Mouse (Mus musculus) frontal cortex, postnatal 14 days (tissue): ENCODE results near the gene Myo1b.

Experiments used
- DNase-seq, 2 experiments: peaks; one replicate each; pipeline ENCODE4 v3.0.0; 2022; ENCODE audit warnings: low spot score in 2 of 2

The Myo1b gene

GRCm38 (mm10) chr1:51734721-51735120, 181.2 kb downstream of the Myo1b start:
- no peak for DNase-seq

DNA sequence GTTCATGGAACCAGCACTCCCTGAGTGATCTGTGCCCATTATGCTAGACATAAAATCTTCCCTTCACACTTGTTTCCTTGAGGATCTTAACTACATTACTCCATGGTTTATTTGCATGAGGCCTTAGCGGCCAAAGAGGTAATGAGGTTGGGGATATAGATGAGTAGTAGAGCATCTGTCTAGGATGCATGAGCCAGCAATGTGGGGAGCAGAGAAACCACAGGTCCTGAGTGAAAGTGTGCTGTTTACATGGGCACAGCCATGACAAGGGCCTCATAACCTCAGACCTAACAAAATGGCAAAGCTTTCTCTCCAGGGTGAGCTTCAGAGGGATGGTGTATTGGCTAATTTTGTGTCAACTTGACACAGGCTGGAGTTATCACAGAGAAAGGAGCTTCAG, 186.5 kb downstream of the Myo1b start:
- DNase-seq = no peak

DNA sequence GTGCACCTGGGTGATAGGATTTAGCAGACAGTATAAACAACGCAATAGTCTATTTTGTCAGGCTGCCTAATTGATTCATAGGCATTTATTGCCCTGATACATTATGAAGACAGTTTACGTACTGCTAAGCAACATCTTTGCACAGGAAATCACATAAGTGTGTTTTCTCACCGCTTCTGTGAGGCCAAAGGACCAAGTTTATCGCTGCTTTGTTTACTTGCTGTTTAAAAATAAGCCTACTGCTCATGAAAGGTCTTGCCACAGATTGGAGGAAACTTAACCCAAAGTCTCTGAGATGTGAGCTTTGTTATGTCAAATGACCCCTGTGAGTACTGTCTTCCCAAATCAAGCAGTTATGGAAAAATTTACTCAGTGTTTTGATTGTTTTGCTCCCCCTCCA, 187.1 kb downstream of the Myo1b start:
- no peak for DNase-seq

DNA sequence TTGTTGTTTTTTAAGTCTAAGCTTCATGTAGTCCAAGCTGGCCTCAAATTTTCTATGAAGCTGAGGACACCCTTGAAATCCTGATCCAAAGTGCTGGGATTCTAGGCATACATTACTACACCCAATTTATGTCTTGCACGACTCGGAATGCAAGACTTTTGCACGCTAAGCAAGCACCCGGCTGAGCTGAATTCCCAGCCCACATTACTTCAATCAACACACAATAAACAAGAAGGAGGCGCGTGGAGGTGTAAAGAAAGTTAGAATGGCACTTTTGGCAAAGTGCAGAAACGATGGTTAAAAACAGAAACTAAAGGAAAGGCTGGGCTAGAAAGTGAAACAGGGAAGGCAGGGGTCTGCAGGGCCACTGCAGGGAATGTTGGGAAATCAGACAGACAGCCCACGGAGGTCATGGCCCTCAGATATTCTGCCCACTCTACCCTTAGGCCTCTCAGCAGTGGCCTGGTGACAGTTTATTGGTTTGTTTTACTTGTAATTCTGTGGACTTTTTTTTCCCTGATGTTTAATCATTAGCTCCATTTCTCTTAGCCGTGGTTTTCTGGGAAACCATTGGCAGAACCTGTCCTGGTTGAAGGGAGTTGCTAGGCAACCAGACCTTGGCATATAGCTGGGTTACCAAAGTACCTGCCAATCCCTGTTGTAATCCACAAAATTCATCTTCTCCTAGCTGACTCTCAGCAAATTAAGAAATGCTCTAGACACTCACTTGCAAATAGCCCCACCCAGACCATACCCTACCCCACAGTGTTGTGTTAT, 195.8 kb downstream of the Myo1b start:
- no peak for DNase-seq

- no peak for DNase-seq
These were observed 205.0 kb downstream of the Myo1b start for GRCm38 (mm10) chr1:51710831-51711230.

- DNase-seq = no peak
These were observed 209.8 kb downstream of the Myo1b start for GRCm38 (mm10) chr1:51706106-51706505.

DNA sequence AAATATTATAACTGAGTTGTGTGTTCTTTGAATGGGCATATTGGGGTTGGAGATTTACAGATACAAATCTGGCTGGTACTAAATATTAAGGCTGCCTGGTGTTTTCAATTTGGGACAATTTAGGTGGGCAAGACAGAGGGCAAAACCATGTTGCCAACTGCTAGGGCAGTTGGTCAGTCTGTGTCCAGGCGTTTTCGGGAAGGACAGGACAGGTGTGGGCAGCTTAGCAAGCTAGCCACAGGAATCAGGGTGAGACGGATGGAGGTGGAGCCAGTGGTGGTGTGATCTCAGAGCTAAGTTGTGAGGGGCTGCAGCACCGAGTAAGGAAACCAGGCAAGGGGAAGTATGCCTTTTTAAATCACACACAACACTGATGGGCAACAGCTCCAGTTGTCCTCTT, 211.3 kb downstream of the Myo1b start:
- DNase-seq = no peak
